Mouse (Mus musculus): Measurements from ENCODE around the gene Zfp568. TPM values are rescaled to one million over a fixed set of nuclear protein-coding genes. Genes with fewer than 3 reads are reported as not detected.

The Zfp568 gene
- polyA plus RNA-seq (2015; fragmentation: Nextera tagmentation; extraction: Ambion mirVana) = 14.0 and 14.9 TPM in 2 replicates

DNA sequence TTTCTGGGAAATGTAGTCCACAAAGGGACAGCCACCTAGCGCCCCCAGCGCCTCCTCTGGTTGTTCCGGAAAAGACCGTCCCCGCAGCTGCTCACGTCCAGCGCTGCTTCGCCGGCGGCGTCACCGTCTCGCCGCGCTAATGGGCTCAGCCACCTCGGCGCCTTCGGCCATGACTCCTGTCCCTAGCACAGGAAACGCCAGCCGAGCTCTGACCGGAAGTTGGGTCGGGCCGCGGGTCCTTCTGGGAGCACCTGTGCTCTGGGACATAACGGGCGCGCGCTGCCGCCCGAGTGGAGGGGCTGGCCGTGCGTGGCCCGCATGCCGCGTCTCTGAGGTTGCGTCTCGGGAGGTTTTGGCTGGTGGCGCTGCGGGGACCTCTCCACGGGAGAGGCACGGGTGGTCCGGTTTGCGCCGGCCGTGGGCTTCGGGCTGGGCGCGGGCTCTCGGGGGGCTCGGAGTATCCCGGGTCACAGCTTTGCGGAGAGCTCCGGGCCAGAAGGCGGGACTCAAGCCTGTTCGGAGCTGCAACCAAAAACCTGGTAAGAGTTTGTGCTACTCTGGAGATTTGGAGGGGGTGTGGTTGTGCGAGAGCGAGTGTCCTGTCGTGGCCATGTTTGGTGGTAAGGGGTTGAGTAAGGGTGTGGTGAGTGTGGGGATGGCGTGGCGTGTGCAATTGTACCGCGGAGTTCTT lies at the start of gene Zfp568:
TSS of gene Zfp568 (plus strand) at position 266 of the 691 bp plus-strand sequence.
- Histone ChIP-seq H3K27ac (ENCODE audit: low read length) (peak within 1 kb of the TSS; percentile 98), H3K4me1 (ENCODE audit: control insufficient read depth, insufficient read depth, low read length) (peaks cover 18% of the 10 kb centered on the region), H3K4me3 (replicated peaks; ENCODE audit: low read length) (peak within 1 kb of the TSS; percentile 93), H3K4me2 (ENCODE audit: low read depth, low read length) (peak within 1 kb of the TSS; percentile 73), H3K9ac (ENCODE audit: low read length) (peak within 1 kb of the TSS; percentile 95), H3K27me3 (ENCODE audit: control insufficient read depth, insufficient read depth, low read length) (no peaks in the 10 kb centered on the region), H3K9me3 (replicated peaks; ENCODE audit: control insufficient read depth, low read length) (0 out of 2 replicates have a peak, but pooled peaks cover 3% of the 10 kb centered on the region), H3K36me3 (ENCODE audit: control insufficient read depth, insufficient read depth, low read length) (0 out of 2 replicates have a peak, but pooled peaks cover 18% of the 10 kb centered on the region)
- peak; percentile 95 for ATAC-seq (ENCODE audit: insufficient read depth, low FRiP score)
- under 1% methylated on average over 62 of the region's 62 CpGs for WGBS

DNA sequence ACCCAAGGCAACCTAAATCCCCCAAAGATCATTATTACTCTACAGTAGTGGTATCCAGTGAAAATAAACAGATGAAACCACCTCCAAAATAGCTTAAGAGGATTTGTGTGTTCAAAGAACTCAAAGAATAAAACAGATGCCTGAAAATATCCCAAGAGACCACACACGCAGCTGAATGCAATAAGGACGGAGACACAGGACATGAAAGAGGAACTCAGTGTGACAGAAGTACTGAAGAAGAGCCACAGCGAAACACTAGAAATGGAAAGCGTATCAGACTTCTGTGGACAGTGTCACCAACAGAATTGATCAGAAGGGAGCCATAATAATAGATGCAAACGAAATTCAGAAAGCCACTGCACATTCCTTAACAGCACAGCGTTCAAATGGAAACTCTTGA lies 44.9 kb upstream of the Zfp568 start:
- 91% methylated on average over 6 of the region's 6 CpGs for WGBS
- ATAC-seq (ENCODE audit: insufficient read depth, low FRiP score) = no peak

DNA sequence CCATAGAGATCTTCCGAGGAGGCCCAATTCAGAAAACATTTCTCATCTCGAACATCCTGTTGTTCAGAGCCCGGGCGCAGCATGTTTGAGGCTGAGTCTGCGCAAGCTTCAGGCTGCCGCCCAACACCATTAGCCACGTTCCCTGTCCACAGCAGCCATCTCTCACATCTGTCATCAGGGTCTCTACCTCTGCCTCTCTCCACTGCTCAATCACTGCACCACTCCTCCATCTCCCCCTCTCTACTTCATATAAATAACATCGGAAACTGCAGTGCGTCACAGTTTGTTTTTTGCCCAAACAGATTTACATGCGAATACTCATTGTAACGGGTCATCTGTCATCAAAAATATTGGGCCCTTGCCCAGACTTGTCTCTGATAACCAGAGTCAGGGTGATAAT lies 42.7 kb upstream of the Zfp568 start:
- no peak overlapping the region for H3K9ac ChIP-seq (ENCODE audit: low read length)
- no peak for ATAC-seq (ENCODE audit: insufficient read depth, low FRiP score)
- H3K27ac ChIP-seq (ENCODE audit: low read length) = no peak overlapping the region
- no peaks in the 10 kb centered on the region for H3K9me3 ChIP-seq (replicated peaks; ENCODE audit: control insufficient read depth, low read length)
- 0 out of 2 replicates have a peak, but pooled peaks cover 6% of the 10 kb centered on the region for H3K36me3 ChIP-seq (ENCODE audit: control insufficient read depth, insufficient read depth, low read length)
- 87% methylated on average over 11 of the region's 11 CpGs for WGBS
- no peaks in the 10 kb centered on the region for H3K27me3 ChIP-seq (ENCODE audit: control insufficient read depth, insufficient read depth, low read length)
- H3K4me1 ChIP-seq (ENCODE audit: control insufficient read depth, insufficient read depth, low read length) = no peaks in the 10 kb centered on the region
- no peak overlapping the region for H3K4me3 ChIP-seq (replicated peaks; ENCODE audit: low read length)
- H3K4me2 ChIP-seq (ENCODE audit: low read depth, low read length) = no peak overlapping the region

More for the DNA sequence above, 44.9 kb upstream of the Zfp568 start:
- no peak overlapping the region for H3K4me2 ChIP-seq (ENCODE audit: low read depth, low read length)
- H3K4me1 ChIP-seq (ENCODE audit: control insufficient read depth, insufficient read depth, low read length) = no peaks in the 10 kb centered on the region
- H3K9me3 ChIP-seq (replicated peaks; ENCODE audit: control insufficient read depth, low read length) = no peaks in the 10 kb centered on the region
- H3K27ac ChIP-seq (ENCODE audit: low read length) = no peak overlapping the region
- H3K36me3 ChIP-seq (ENCODE audit: control insufficient read depth, insufficient read depth, low read length) = peaks cover 10% of the 10 kb centered on the region; the same call in 1 of the 2 replicates
- no peak overlapping the region for H3K4me3 ChIP-seq (replicated peaks; ENCODE audit: low read length)
- H3K9ac ChIP-seq (ENCODE audit: low read length) = no peak overlapping the region
- no peaks in the 10 kb centered on the region for H3K27me3 ChIP-seq (ENCODE audit: control insufficient read depth, insufficient read depth, low read length)

DNA sequence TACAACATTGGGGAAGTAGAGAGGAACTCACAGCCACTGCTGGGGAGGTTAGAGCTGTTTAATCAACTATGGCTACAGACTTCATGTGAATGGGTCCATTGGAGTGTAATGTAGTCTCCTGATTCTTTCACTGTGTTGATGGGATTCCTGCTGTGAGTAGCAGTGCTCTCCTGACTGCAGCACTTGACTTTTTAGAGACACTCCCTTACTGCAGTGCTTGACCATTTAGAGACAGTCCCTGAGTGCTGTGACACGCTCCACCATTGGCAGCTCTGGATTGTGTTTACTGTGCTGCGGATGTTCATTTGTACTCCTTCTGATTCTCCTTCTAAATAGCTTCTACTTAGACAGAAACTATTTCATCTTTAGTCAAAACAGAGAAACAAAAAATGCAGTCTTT lies 41.0 kb upstream of the Zfp568 start:
- 34% methylated on average over 2 of the region's 2 CpGs for WGBS
- H3K4me1 ChIP-seq (ENCODE audit: control insufficient read depth, insufficient read depth, low read length) = no peaks in the 10 kb centered on the region
- no peak overlapping the region for H3K4me3 ChIP-seq (replicated peaks; ENCODE audit: low read length)
- H3K27me3 ChIP-seq (ENCODE audit: control insufficient read depth, insufficient read depth, low read length) = no peaks in the 10 kb centered on the region
- 0 out of 2 replicates have a peak, but pooled peaks cover 4% of the 10 kb centered on the region for H3K36me3 ChIP-seq (ENCODE audit: control insufficient read depth, insufficient read depth, low read length)
- no peaks in the 10 kb centered on the region for H3K9me3 ChIP-seq (replicated peaks; ENCODE audit: control insufficient read depth, low read length)
- H3K9ac ChIP-seq (ENCODE audit: low read length) = no peak overlapping the region
- no peak for ATAC-seq (ENCODE audit: insufficient read depth, low FRiP score)
- H3K27ac ChIP-seq (ENCODE audit: low read length) = no peak overlapping the region
- H3K4me2 ChIP-seq (ENCODE audit: low read depth, low read length) = no peak overlapping the region

DNA sequence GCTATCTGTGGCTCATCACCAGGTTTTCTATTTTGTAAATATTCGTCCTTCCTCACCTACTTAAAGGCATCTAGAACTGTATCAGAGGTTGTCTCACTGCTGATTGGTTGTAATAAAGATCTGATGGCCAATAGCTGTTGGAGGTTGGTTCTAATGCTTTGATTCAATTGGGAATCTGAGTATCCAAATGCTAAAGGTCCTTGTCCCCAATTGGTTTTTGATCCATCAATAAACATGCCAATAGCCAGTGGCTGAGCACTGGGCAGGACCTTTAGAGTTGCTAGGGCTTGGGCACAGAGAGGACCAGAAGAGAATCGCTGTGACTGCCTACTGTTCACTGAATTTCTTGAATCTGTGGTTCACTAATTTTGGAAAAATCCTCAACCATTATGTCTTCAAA lies 40.0 kb upstream of the Zfp568 start:
- no peak for ATAC-seq (ENCODE audit: insufficient read depth, low FRiP score)
- WGBS = 70% methylated on average over 2 of the region's 2 CpGs
- Histone ChIP-seq H3K4me2 (ENCODE audit: low read depth, low read length) (no peak overlapping the region), H3K36me3 (ENCODE audit: control insufficient read depth, insufficient read depth, low read length) (0 out of 2 replicates have a peak, but pooled peaks cover 4% of the 10 kb centered on the region), H3K9ac (ENCODE audit: low read length) (no peak overlapping the region), H3K4me1 (ENCODE audit: control insufficient read depth, insufficient read depth, low read length) (no peaks in the 10 kb centered on the region), H3K4me3 (replicated peaks; ENCODE audit: low read length) (no peak overlapping the region), H3K27ac (ENCODE audit: low read length) (no peak overlapping the region), H3K9me3 (replicated peaks; ENCODE audit: control insufficient read depth, low read length) (no peaks in the 10 kb centered on the region), H3K27me3 (ENCODE audit: control insufficient read depth, insufficient read depth, low read length) (no peaks in the 10 kb centered on the region)

DNA sequence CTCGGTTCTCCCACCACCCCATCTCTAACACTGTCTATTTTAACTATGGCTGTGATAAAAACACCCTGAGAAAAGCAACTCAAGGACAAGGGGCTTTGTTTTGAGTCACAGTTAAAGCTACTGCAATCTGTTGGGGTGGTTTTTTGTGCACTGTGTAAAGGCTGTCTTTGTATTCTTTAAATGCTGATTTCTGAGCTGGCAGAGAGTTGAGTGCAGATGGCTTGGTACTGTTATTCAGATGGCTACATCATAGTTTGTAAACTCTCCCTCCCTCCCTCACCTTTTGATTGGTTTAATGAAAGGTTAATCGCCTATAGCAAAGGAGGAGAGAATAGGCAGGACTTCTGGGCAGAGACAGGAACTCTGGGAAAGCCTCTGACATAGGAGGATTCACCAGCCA lies 39.6 kb upstream of the Zfp568 start:
- ATAC-seq (ENCODE audit: insufficient read depth, low FRiP score) = no peak
- Histone ChIP-seq H3K4me3 (replicated peaks; ENCODE audit: low read length) (no peak overlapping the region), H3K27me3 (ENCODE audit: control insufficient read depth, insufficient read depth, low read length) (no peaks in the 10 kb centered on the region), H3K9ac (ENCODE audit: low read length) (no peak overlapping the region), H3K4me2 (ENCODE audit: low read depth, low read length) (no peak overlapping the region), H3K36me3 (ENCODE audit: control insufficient read depth, insufficient read depth, low read length) (0 out of 2 replicates have a peak, but pooled peaks cover 4% of the 10 kb centered on the region), H3K9me3 (replicated peaks; ENCODE audit: control insufficient read depth, low read length) (no peaks in the 10 kb centered on the region), H3K27ac (ENCODE audit: low read length) (no peak overlapping the region), H3K4me1 (ENCODE audit: control insufficient read depth, insufficient read depth, low read length) (no peaks in the 10 kb centered on the region)
- 83% methylated on average over 2 of the region's 2 CpGs for WGBS

DNA sequence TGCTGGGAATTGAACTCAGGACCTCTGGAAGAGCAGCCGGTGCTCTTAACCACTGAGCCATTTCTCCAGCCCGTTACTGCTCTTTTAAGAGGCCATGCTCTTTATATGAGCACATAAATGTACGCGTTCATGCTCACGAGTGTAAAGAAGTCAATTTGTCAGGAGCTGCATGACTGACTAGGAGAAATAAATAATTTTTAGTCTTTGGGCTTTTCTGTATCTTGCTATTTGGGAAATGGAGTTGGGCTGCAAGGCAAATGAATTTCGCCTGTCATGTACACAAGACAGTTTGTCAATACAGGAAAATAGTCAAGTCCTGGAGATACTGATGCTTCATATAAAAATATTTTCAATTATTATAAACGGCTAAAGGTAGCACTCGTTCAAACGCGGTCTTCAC lies 30.7 kb upstream of the Zfp568 start:
- WGBS = 31% methylated on average over 10 of the region's 10 CpGs
- H3K27ac ChIP-seq (ENCODE audit: low read length) = no peak overlapping the region
- ATAC-seq (ENCODE audit: insufficient read depth, low FRiP score) = no peak

DNA sequence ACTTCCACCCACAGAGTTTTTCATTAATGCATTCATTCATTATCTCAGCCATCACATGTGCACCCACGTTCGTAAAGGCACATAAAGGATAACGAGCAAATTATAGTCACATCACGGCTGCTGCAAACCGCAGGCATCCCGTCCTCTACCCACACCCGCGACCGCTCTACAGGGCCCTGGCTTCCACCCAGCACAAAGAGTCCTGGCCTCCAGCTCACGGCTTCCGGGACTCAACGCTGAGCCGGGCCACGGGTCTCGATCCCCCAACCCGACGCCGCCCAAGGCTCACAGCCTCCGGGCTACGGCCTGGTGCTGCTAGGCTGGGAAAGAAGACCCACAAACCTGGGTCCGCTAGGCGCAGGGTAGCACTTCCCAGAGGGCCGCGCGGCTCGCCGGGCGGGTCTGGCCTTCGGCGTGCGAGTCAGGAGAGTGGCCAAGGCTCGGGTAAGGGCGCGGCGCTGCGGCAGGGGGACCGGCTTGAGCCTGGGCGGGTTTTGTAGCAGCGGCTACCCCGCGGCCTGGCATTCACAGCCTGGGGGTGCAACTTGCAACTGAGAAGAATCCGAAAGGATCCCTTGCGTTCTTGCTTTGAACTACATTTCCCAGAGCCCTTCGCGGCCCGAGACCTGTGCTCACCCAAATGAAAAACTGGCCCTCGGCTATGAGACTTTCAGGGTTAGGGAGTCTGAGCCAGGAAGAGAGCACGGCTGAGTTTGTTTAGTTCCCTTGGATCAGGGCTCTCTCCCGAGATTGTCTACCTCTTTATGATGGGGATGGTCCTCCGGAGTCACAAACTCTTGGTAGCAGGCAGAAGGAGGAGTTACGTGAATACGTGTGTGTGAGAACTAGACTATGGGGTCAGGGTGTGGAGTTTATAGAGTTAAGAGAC lies 30.0 kb upstream of the Zfp568 start, which contains the start of gene Zfp74:
TSS of gene Zfp74 (minus strand) at position 577 of the 889 bp plus-strand sequence.
- ATAC-seq (ENCODE audit: insufficient read depth, low FRiP score) = peak; percentile 90
- H3K27ac ChIP-seq (ENCODE audit: low read length) = peak within 1 kb of the TSS; percentile 94
- H3K9me3 ChIP-seq (replicated peaks; ENCODE audit: control insufficient read depth, low read length) = no peaks in the 10 kb centered on the region
- H3K4me3 ChIP-seq (replicated peaks; ENCODE audit: low read length) = peak within 1 kb of the TSS; percentile 78
- H3K4me2 ChIP-seq (ENCODE audit: low read depth, low read length) = peak within 1 kb of the TSS; percentile 69
- no peaks in the 10 kb centered on the region for H3K27me3 ChIP-seq (ENCODE audit: control insufficient read depth, insufficient read depth, low read length)
- no peaks in the 10 kb centered on the region for H3K36me3 ChIP-seq (ENCODE audit: control insufficient read depth, insufficient read depth, low read length)
- WGBS = under 1% methylated on average over 52 of the region's 52 CpGs
- peak within 1 kb of the TSS; percentile 92 for H3K9ac ChIP-seq (ENCODE audit: low read length)
- H3K4me1 ChIP-seq (ENCODE audit: control insufficient read depth, insufficient read depth, low read length) = peaks cover 4% of the 10 kb centered on the region; the same call in 1 of the 2 replicates

More for the DNA sequence above, 30.7 kb upstream of the Zfp568 start:
- peak overlapping the region; percentile 92 for H3K9ac ChIP-seq (ENCODE audit: low read length)
- H3K4me2 ChIP-seq (ENCODE audit: low read depth, low read length) = peak overlapping the region; percentile 69
- peak overlapping the region; percentile 78 for H3K4me3 ChIP-seq (replicated peaks; ENCODE audit: low read length)
- H3K27me3 ChIP-seq (ENCODE audit: control insufficient read depth, insufficient read depth, low read length) = no peaks in the 10 kb centered on the region
- peaks cover 4% of the 10 kb centered on the region; the same call in 1 of the 2 replicates for H3K4me1 ChIP-seq (ENCODE audit: control insufficient read depth, insufficient read depth, low read length)
- H3K36me3 ChIP-seq (ENCODE audit: control insufficient read depth, insufficient read depth, low read length) = no peaks in the 10 kb centered on the region
- H3K9me3 ChIP-seq (replicated peaks; ENCODE audit: control insufficient read depth, low read length) = no peaks in the 10 kb centered on the region
